Mouse (Mus musculus): ENCODE results near the gene Fam47c.

Fam47c gene

DNA sequence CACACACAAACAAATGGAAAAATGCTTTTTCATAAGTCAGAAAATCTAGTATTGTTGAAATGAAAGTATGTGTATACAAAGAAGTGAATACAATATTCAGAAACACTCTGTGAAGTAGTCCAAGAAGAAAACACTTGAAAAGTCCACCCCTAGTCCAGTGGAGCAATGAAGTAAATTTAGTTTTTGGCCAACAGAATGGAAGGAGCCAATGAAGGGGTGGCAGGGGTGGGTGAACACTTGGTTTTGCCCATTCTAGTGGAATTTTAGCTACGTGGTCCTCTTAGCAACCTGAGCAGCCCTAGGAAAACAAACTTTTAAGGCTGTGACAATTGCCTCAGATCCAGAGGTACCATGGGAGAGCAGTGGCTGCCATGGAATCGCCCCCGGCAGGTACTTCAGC is at the start of gene Fam47c:
Gene Fam47c, plus strand, starts transcription at position 301 of the 400 bp plus-strand sequence.
- DNase-seq (ENCODE audit: low read depth, low spot score): no peak

DNA sequence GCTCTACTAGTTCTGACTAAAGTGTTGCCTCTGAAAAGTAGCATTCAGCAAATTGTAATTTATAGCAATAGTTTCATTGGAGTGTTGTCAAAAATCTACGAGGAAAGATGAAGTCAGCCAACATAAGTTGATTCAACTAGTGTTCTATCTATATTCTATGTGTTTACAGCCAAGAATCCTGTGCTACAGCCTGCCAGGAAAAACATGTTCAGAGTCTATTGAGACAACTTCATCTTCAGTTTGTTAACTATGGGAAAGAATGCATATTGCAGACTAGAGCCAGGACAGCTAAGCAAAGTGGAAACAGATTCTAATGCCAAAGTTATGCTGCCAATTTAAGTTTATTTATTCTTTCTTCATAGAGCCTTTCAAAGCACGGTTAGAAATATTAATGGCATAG is 31.8 kb downstream of the Fam47c start:
- DNase-seq (ENCODE audit: low read depth, low spot score): no peak

DNA sequence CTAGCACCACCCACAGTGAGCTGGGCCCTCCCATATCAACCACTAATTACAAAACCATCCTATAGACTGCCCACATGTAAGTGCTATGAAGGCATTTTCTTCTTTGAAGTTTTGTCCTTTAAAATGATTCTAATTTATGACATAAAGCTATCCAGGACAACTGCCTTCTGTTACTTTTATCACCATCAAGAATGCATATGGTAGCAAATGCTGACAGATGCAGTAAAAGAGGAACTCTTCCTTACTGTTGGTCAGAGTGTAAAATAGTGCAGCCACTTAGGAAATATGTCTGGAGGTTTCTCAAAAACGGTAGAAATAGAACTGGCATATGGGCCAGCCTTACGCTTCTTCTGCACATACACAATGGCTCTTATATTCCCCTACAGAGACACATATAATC is 39.5 kb downstream of the Fam47c start:
- DNase-seq (ENCODE audit: low read depth, low spot score): no peak

Measured in forelimb bud, embryonic 11.5 days (tissue).